Mouse (Mus musculus) forebrain, postnatal 0 days (tissue): ENCODE results near the gene Ccdc85c. TPM values are rescaled to one million over a fixed set of nuclear protein-coding genes. Genes with fewer than 3 reads are reported as not detected.

ENCODE experiments used
- ATAC-seq: fragments of 200-750 bp; cut with Nextera tagmentation; 2 replicates; pipeline ENCODE4 v1.8.0; 2017; ENCODE audit warnings: mild to moderate bottlenecking, moderate library complexity
- DNase-seq: peaks from one replicate; pipeline ENCODE4 v3.0.0-alpha.2; 2015
- H3K27ac ChIP-seq: fragments of 300-500 bp; sonication (generic); 2 replicates; pipeline ENCODE4 v1.5.1; 2014; ENCODE audit warnings: low read depth, mild to moderate bottlenecking, antibody characterized with exemption, low read length, moderate library complexity, mixed read lengths
- H3K27me3 ChIP-seq: fragments of 300-500 bp; sonication (generic); 2 replicates; pipeline ENCODE4 v1.6.1; 2014; ENCODE audit warnings: mild to moderate bottlenecking, low read length, mixed read lengths; ENCODE audit not compliant: insufficient read depth
- H3K36me3 ChIP-seq: fragments of 300-500 bp; sonication (generic); 2 replicates; pipeline ENCODE4 v1.6.1; 2014; ENCODE audit warnings: mild to moderate bottlenecking, moderate library complexity; ENCODE audit not compliant: insufficient read depth
- H3K4me1 ChIP-seq: fragments of 300-500 bp; sonication (generic); 2 replicates; pipeline ENCODE4 v1.6.1; 2014; ENCODE audit warnings: antibody characterized with exemption; ENCODE audit not compliant: insufficient read depth
- H3K4me2 ChIP-seq: fragments of 300-500 bp; sonication (generic); 2 replicates; pipeline ENCODE4 v1.6.1; 2014; ENCODE audit warnings: low read depth, mild to moderate bottlenecking, moderate library complexity
- H3K4me3 ChIP-seq: fragments of 300-500 bp; sonication (generic); 2 replicates; pipeline ENCODE4 v1.5.1; 2014; ENCODE audit warnings: low read depth, low read length, mixed read lengths
- H3K9ac ChIP-seq: fragments of 300-500 bp; sonication (generic); 2 replicates; pipeline ENCODE4 v1.6.1; 2014; ENCODE audit warnings: mild to moderate bottlenecking
- H3K9me3 ChIP-seq: fragments of 300-500 bp; sonication (generic); 2 replicates; pipeline ENCODE4 v1.6.1; 2016; ENCODE audit warnings: low read length
- CTCF ChIP-seq: sonication (generic); IDR thresholded peaks from 2 replicates; pipeline ENCODE4 v1.5.1; 2016; ENCODE audit warnings: antibody characterized with exemption, control low read depth, low read depth
- WGBS: fragments of 180-500 bp; shearing (Covaris S2); extraction: QIAGEN DNeasy Blood & Tissue Kit; methylation state at CpG from one replicate; pipeline ENCODE4 v1.1.7; 2014; 5-methylcytosine and 5-hydroxymethylcytosine counted together
- polyA plus RNA-seq: library from polyadenylated mRNA; unstranded; fragments of >200 nt; fragmentation: Nextera tagmentation; extraction: Ambion mirVana; gene quantifications from 2 replicates; pipeline ENCODE4 v1.2.1, GENCODE M21; 2015
- total RNA-seq: library from RNA; depleted of rRNA; stranded (reverse); fragments of >200 nt; gene quantifications from 2 replicates; pipeline ENCODE4 v1.2.3, GENCODE M21; 2014

Gene Ccdc85c
- total and polyA plus RNA-seq, 2 experiments from 2014 or later = 15.5 to 66.1 TPM

- no peak overlapping the region for H3K4me2 ChIP-seq
- 82% methylated on average over 7 of the region's 7 CpGs for WGBS
- no peaks in the 10 kb centered on the region for H3K9me3 ChIP-seq
- DNase-seq (no peak), ATAC-seq (no peak)
- H3K4me3 ChIP-seq = no peak overlapping the region
- H3K9ac ChIP-seq = no peak overlapping the region
- H3K27ac ChIP-seq = no peak overlapping the region
- H3K27me3 ChIP-seq = no peaks in the 10 kb centered on the region
- no peaks in the 10 kb centered on the region for H3K36me3 ChIP-seq
- H3K4me1 ChIP-seq = peaks cover 23% of the 10 kb centered on the region
- TF ChIP-seq CTCF = no peak
Measured at GRCm38 (mm10) chr12:108221712-108222111, 53.5 kb downstream of the Ccdc85c start.

GRCm38 (mm10) chr12:108221206-108221605 lies 54.0 kb downstream of the Ccdc85c start:
- H3K9me3 ChIP-seq = no peaks in the 10 kb centered on the region
- H3K9ac ChIP-seq = no peak overlapping the region
- H3K27ac ChIP-seq = no peak overlapping the region
- WGBS = 34% methylated on average over 10 of the region's 10 CpGs
- peaks cover 23% of the 10 kb centered on the region for H3K4me1 ChIP-seq
- H3K36me3 ChIP-seq = no peaks in the 10 kb centered on the region
- H3K27me3 ChIP-seq = no peaks in the 10 kb centered on the region
- DNase-seq (peak; percentile 55), ATAC-seq (peak; percentile 28)
- H3K4me3 ChIP-seq = no peak overlapping the region
- peak; percentile 55 for TF ChIP-seq CTCF
- H3K4me2 ChIP-seq = no peak overlapping the region

- Histone ChIP-seq H3K9ac (no peak overlapping the region), H3K27ac (no peak overlapping the region), H3K9me3 (no peaks in the 10 kb centered on the region), H3K4me1 (peaks cover 23% of the 10 kb centered on the region), H3K4me3 (no peak overlapping the region), H3K4me2 (no peak overlapping the region), H3K27me3 (no peaks in the 10 kb centered on the region), H3K36me3 (no peaks in the 10 kb centered on the region)
- WGBS = 37% methylated on average over 12 of the region's 12 CpGs
- ATAC-seq = peak; percentile 25
- DNase-seq = no peak
- no peak for TF ChIP-seq CTCF
Measured at GRCm38 (mm10) chr12:108220621-108221020, 54.6 kb downstream of the Ccdc85c start.

GRCm38 (mm10) chr12:108219825-108220616 lies 55.2 kb downstream of the Ccdc85c start:
- Histone ChIP-seq H3K4me2 (0 out of 2 replicates have a peak overlapping the region, but pooled peaks have one; percentile 13), H3K9ac (0 out of 2 replicates have a peak overlapping the region, but pooled peaks have one; percentile 25), H3K4me1 (peaks cover 23% of the 10 kb centered on the region), H3K9me3 (no peaks in the 10 kb centered on the region), H3K4me3 (no peak overlapping the region), H3K27me3 (no peaks in the 10 kb centered on the region), H3K36me3 (no peaks in the 10 kb centered on the region), H3K27ac (peak overlapping the region; percentile 40; the same call in 1 of the 2 replicates)
- WGBS = 56% methylated on average over 21 of the region's 21 CpGs
- DNase-seq (no peak), ATAC-seq (no peak)
- no peak for TF ChIP-seq CTCF

GRCm38 (mm10) chr12:108219163-108219562 lies 56.1 kb downstream of the Ccdc85c start:
- Histone ChIP-seq H3K4me1 (peaks cover 23% of the 10 kb centered on the region), H3K4me3 (no peak overlapping the region), H3K9me3 (no peaks in the 10 kb centered on the region), H3K4me2 (0 out of 2 replicates have a peak overlapping the region, but pooled peaks have one; percentile 13), H3K27ac (peak overlapping the region; percentile 64), H3K36me3 (no peaks in the 10 kb centered on the region), H3K27me3 (no peaks in the 10 kb centered on the region), H3K9ac (0 out of 2 replicates have a peak overlapping the region, but pooled peaks have one; percentile 25)
- DNase-seq (no peak), ATAC-seq (no peak)
- TF ChIP-seq CTCF = no peak
- WGBS = 40% methylated on average over 15 of the region's 15 CpGs

GRCm38 (mm10) chr12:108217572-108217971 lies 57.7 kb downstream of the Ccdc85c start:
- WGBS = 56% methylated on average over 5 of the region's 5 CpGs
- Histone ChIP-seq H3K4me1 (peaks cover 23% of the 10 kb centered on the region), H3K9me3 (no peaks in the 10 kb centered on the region), H3K4me2 (no peak overlapping the region), H3K27ac (no peak overlapping the region), H3K36me3 (no peaks in the 10 kb centered on the region), H3K4me3 (no peak overlapping the region), H3K9ac (no peak overlapping the region), H3K27me3 (no peaks in the 10 kb centered on the region)
- DNase-seq (no peak), ATAC-seq (0 out of 2 replicates have a peak, but pooled peaks have one; percentile 19)
- TF ChIP-seq CTCF = peak; percentile 65

- no peak overlapping the region for H3K4me3 ChIP-seq
- no peak overlapping the region for H3K4me2 ChIP-seq
- H3K4me1 ChIP-seq = peaks cover 22% of the 10 kb centered on the region
- H3K36me3 ChIP-seq = no peaks in the 10 kb centered on the region
- ATAC-seq = peak; percentile 21; the same call in 1 of the 2 replicates
- H3K9me3 ChIP-seq = no peaks in the 10 kb centered on the region
- H3K27ac ChIP-seq = no peak overlapping the region
- H3K27me3 ChIP-seq = no peaks in the 10 kb centered on the region
- 33% methylated on average over 11 of the region's 11 CpGs for WGBS
- DNase-seq = peak; percentile 50
- TF ChIP-seq CTCF = no peak
- H3K9ac ChIP-seq = no peak overlapping the region
Measured at GRCm38 (mm10) chr12:108216611-108217370, 58.4 kb downstream of the Ccdc85c start.
